In genomic region chr7:3715249-3715648, GRCm38 (mm10) we compare ENCODE assay signal across 1 mouse cellular context.
TF ChIP-seq lines count a peak whose summit lies in the region.

No protein-coding gene starts in this region.

TF ChIP-seq in MEL, 35 proteins besides CTCF, POLR2A, EP300 and RAD21 (continued from another document):
- no peak for TF ChIP-seq TCF12 (IDR thresholded peaks at IDR 0.05; ENCODE audit: low read depth, low read length)
